Mouse (Mus musculus): Measurements from ENCODE around the gene Adamts14. TPM values are rescaled to one million over a fixed set of nuclear protein-coding genes. Genes with fewer than 3 reads are reported as not detected.
A peak's percentile ranks its signal among the peaks of the same experiment; 100 is the strongest.

Adamts14 gene
- polyA plus RNA-seq, 1 experiment from 2014 or later = 1.9 TPM

GRCm38 (mm10) chr10:61246288-61246687 is 26.9 kb downstream of the Adamts14 start:
- ATAC-seq (replicated peaks; ENCODE audit: low FRiP score) = no peak
- Histone ChIP-seq H3K4me1 (0 out of 2 replicates have a peak, but pooled peaks cover 2% of the 10 kb centered on the region), H3K27ac (no peak overlapping the region), H3K9ac (no peak overlapping the region), H3K9me3 (replicated peaks) (no peaks in the 10 kb centered on the region), H3K36me3 (no peaks in the 10 kb centered on the region), H3K27me3 (no peaks in the 10 kb centered on the region), H3K4me2 (no peak overlapping the region), H3K4me3 (replicated peaks) (no peak overlapping the region)
- WGBS = 90% methylated on average over 6 of the region's 6 CpGs

- H3K4me3 ChIP-seq (replicated peaks) = no peak overlapping the region
- 54% methylated on average over 4 of the region's 4 CpGs for WGBS
- H3K4me1 ChIP-seq = no peaks in the 10 kb centered on the region
- H3K9me3 ChIP-seq (replicated peaks) = no peaks in the 10 kb centered on the region
- no peak overlapping the region for H3K4me2 ChIP-seq
- H3K27me3 ChIP-seq = no peaks in the 10 kb centered on the region
- no peak for ATAC-seq (replicated peaks; ENCODE audit: low FRiP score)
- no peaks in the 10 kb centered on the region for H3K36me3 ChIP-seq
- H3K27ac ChIP-seq = no peak overlapping the region
- no peak overlapping the region for H3K9ac ChIP-seq
Measured at GRCm38 (mm10) chr10:61241961-61242421, 31.2 kb downstream of the Adamts14 start.

GRCm38 (mm10) chr10:61240108-61240920 is 32.9 kb downstream of the Adamts14 start:
- no peak for ATAC-seq (replicated peaks; ENCODE audit: low FRiP score)
- H3K9ac ChIP-seq = no peak overlapping the region

GRCm38 (mm10) chr10:61237391-61237785 is 35.9 kb downstream of the Adamts14 start:
- no peaks in the 10 kb centered on the region for H3K27me3 ChIP-seq
- H3K9me3 ChIP-seq (replicated peaks) = no peaks in the 10 kb centered on the region
- no peak overlapping the region for H3K4me2 ChIP-seq
- H3K36me3 ChIP-seq = no peaks in the 10 kb centered on the region
- H3K9ac ChIP-seq = no peak overlapping the region
- no peak overlapping the region for H3K27ac ChIP-seq
- 73% methylated on average over 6 of the region's 6 CpGs for WGBS
- H3K4me1 ChIP-seq = 0 out of 2 replicates have a peak, but pooled peaks cover 3% of the 10 kb centered on the region
- H3K4me3 ChIP-seq (replicated peaks) = no peak overlapping the region
- ATAC-seq (replicated peaks; ENCODE audit: low FRiP score) = no peak

More at GRCm38 (mm10) chr10:61240108-61240920, 32.9 kb downstream of the Adamts14 start:
- Histone ChIP-seq H3K4me3 (replicated peaks) (no peak overlapping the region), H3K36me3 (no peaks in the 10 kb centered on the region), H3K4me1 (0 out of 2 replicates have a peak, but pooled peaks cover 3% of the 10 kb centered on the region), H3K27me3 (no peaks in the 10 kb centered on the region), H3K9me3 (replicated peaks) (no peaks in the 10 kb centered on the region), H3K4me2 (no peak overlapping the region), H3K27ac (no peak overlapping the region)
- 73% methylated on average over 14 of the region's 14 CpGs for WGBS

DNA sequence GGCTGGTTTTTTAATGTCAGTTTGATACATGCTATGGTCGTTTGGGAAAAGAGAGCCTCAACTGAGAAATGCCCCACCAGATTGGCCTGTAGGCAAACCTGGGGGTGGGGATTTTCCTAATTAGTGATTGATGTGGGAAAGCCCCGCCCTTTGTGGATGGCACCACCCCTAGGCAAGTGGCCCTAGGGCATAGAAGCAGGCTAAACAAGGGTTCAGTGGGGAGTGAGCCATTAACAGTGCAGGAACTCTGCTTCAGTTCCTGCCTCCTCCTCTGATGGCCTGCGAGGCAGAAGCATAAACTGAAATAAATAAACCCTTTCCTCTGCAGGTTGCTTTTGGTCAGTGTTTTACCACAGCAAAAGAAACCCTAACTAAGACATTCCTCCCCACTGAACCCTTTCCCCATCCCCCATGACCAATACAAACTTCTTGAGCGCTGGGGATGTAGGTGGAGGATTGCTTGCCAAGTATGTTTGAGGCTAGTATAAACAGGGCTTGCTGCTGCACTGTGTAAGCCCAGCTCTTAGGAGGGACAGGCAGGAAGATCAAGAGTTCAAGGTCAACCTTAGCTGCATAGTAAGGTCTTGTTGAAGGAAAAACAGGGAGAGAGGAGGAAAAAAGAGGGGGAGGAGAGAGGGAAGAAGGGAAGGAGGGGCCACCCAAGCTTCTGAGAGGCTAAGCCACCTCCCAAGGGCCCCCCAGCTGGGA is 36.4 kb downstream of the Adamts14 start:
- 43% methylated on average over 4 of the region's 4 CpGs for WGBS
- no peak for ATAC-seq (replicated peaks; ENCODE audit: low FRiP score)
- H3K9me3 ChIP-seq (replicated peaks) = no peaks in the 10 kb centered on the region
- no peaks in the 10 kb centered on the region for H3K36me3 ChIP-seq
- H3K4me1 ChIP-seq = 0 out of 2 replicates have a peak, but pooled peaks cover 3% of the 10 kb centered on the region
- no peaks in the 10 kb centered on the region for H3K27me3 ChIP-seq
- H3K4me2 ChIP-seq = no peak overlapping the region
- no peak overlapping the region for H3K27ac ChIP-seq
- H3K9ac ChIP-seq = no peak overlapping the region
- H3K4me3 ChIP-seq (replicated peaks) = no peak overlapping the region

DNA sequence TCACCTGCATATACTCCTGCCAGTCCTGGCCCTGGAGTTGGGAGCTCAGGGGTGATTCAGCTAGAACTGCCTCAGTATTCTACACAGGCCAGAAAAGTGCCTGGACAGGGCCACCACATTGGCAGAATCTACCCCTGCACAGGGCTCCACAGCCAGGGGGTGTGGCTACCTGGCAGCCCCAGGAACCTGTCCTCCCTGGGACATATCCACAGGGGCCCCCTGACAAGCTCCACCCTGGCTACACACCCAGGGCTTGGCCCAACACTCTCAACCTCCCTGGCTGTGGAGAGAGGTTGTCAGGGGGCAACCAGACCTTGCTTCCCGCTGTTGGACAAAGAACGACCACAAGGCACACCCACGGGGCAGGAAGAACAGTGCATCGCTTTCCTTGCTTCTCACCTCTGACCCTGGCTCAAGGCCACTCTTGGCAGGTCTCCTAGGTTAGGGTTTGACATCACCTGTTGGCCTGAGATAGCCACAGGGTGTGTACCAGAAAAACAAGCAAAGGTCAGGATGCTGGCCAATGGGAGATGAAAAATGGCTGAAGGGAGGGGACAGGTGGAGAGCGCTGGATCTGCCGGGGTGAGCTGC is 37.5 kb downstream of the Adamts14 start:
- no peak for ATAC-seq (replicated peaks; ENCODE audit: low FRiP score)
- Histone ChIP-seq H3K27me3 (no peaks in the 10 kb centered on the region), H3K4me2 (no peak overlapping the region), H3K9me3 (replicated peaks) (no peaks in the 10 kb centered on the region), H3K36me3 (no peaks in the 10 kb centered on the region), H3K9ac (no peak overlapping the region), H3K4me3 (replicated peaks) (no peak overlapping the region), H3K4me1 (0 out of 2 replicates have a peak, but pooled peaks cover 3% of the 10 kb centered on the region), H3K27ac (no peak overlapping the region)
- 91% methylated on average over 6 of the region's 6 CpGs for WGBS

DNA sequence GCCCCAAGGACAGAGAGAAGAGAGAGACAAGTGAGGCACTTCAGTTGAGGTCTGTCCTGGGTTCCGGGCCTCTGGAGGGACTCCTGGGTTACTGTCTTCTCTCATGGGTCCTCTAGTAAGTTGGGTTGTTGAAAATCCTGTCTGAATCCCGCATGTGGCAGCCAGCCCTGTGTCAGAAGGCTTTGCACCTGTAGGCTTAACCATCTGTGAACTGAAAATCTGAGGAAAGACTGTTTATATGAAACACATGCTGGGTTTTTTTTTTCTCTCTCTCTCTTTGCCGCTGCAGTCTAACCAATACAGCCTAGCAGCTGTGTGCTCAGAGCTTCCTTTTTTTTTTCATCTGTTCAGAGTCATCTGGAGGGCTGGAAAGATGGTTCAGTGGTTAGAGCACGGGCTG is 38.9 kb downstream of the Adamts14 start:
- Histone ChIP-seq H3K27me3 (no peaks in the 10 kb centered on the region), H3K36me3 (no peaks in the 10 kb centered on the region), H3K27ac (no peak overlapping the region), H3K4me2 (no peak overlapping the region), H3K9me3 (replicated peaks) (no peaks in the 10 kb centered on the region), H3K4me3 (replicated peaks) (no peak overlapping the region), H3K9ac (no peak overlapping the region), H3K4me1 (0 out of 2 replicates have a peak, but pooled peaks cover 3% of the 10 kb centered on the region)
- 87% methylated on average over 4 of the region's 4 CpGs for WGBS
- ATAC-seq (replicated peaks; ENCODE audit: low FRiP score) = no peak

DNA sequence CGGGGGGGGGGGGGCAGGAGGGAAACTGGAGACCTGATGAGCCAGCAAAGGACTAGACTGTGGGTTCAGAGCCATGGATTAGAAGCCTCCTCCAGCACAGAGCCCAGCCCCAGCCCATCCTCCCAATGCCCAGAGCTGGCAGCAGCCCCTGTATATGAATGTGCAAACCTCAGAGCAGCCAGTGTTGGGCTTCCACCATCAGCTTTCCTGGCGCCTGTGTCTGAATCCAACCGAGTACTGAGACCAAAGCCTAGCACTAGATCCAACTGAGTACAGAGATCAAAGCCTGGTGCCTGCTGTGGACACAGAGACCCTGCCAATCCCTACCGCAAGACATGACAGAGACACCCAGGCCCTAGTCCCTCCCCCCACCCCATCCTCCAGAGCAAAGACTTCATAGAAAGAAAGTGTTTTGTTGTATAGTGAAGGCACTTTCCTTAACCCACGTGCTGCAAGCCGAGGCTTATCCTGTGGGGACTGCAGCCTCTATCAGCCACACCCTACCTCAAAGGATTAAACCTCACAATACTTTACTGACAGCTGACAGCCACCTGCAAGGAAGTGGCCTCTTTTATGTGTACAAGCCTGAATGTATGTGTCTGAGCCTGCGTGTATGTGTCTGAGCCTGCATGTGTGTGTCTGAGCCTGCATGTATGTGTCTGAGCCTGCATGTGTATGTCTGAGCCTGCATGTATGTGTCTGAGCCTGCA is 40.2 kb downstream of the Adamts14 start:
- H3K9ac ChIP-seq = no peak overlapping the region
- no peaks in the 10 kb centered on the region for H3K9me3 ChIP-seq (replicated peaks)
- 0 out of 2 replicates have a peak, but pooled peaks cover 3% of the 10 kb centered on the region for H3K4me1 ChIP-seq
- H3K4me3 ChIP-seq (replicated peaks) = no peak overlapping the region
- H3K4me2 ChIP-seq = no peak overlapping the region
- WGBS = 48% methylated on average over 7 of the region's 7 CpGs
- no peaks in the 10 kb centered on the region for H3K36me3 ChIP-seq
- ATAC-seq (replicated peaks; ENCODE audit: low FRiP score) = no peak
- no peak overlapping the region for H3K27ac ChIP-seq
- no peaks in the 10 kb centered on the region for H3K27me3 ChIP-seq

GRCm38 (mm10) chr10:61231756-61232155 is 41.5 kb downstream of the Adamts14 start:
- H3K9ac ChIP-seq = no peak overlapping the region
- H3K27ac ChIP-seq = no peak overlapping the region
- ATAC-seq (replicated peaks; ENCODE audit: low FRiP score) = no peak
- no peak overlapping the region for H3K4me3 ChIP-seq (replicated peaks)
- no peaks in the 10 kb centered on the region for H3K36me3 ChIP-seq
- H3K27me3 ChIP-seq = no peaks in the 10 kb centered on the region
- WGBS = 79% methylated on average over 3 of the region's 3 CpGs
- H3K4me1 ChIP-seq = peaks cover 3% of the 10 kb centered on the region; the same call in 1 of the 2 replicates
- no peaks in the 10 kb centered on the region for H3K9me3 ChIP-seq (replicated peaks)
- no peak overlapping the region for H3K4me2 ChIP-seq

GRCm38 (mm10) chr10:61226784-61227396 is 46.3 kb downstream of the Adamts14 start:
- peak; percentile 35; the same call in 1 of the 2 replicates for ATAC-seq (replicated peaks; ENCODE audit: low FRiP score)
- H3K36me3 ChIP-seq = no peaks in the 10 kb centered on the region
- H3K27me3 ChIP-seq = no peaks in the 10 kb centered on the region
- no peak overlapping the region for H3K9ac ChIP-seq
- H3K4me1 ChIP-seq = peaks cover 5% of the 10 kb centered on the region; the same call in 1 of the 2 replicates
- H3K4me3 ChIP-seq (replicated peaks) = no peak overlapping the region
- H3K9me3 ChIP-seq (replicated peaks) = no peaks in the 10 kb centered on the region
- no peak overlapping the region for H3K27ac ChIP-seq
- no peak overlapping the region for H3K4me2 ChIP-seq
- WGBS = 41% methylated on average over 4 of the region's 4 CpGs

GRCm38 (mm10) chr10:61225694-61226093 is 47.5 kb downstream of the Adamts14 start:
- Histone ChIP-seq H3K9me3 (replicated peaks) (no peaks in the 10 kb centered on the region), H3K9ac (no peak overlapping the region), H3K36me3 (no peaks in the 10 kb centered on the region), H3K4me1 (peaks cover 10% of the 10 kb centered on the region; the same call in 1 of the 2 replicates), H3K4me3 (replicated peaks) (no peak overlapping the region), H3K27ac (no peak overlapping the region), H3K4me2 (no peak overlapping the region), H3K27me3 (no peaks in the 10 kb centered on the region)
- ATAC-seq (replicated peaks; ENCODE audit: low FRiP score) = no peak
- 79% methylated on average over 5 of the region's 5 CpGs for WGBS
